Mouse (Mus musculus) erythroblast, adult 5-6 weeks (primary cell): ENCODE measurements around the gene Nrn1l. TPM values are rescaled to one million over a fixed set of nuclear protein-coding genes. Genes with fewer than 3 reads are reported as not detected.

Experiments used
- ATAC-seq: replicated peaks from 2 replicates; pipeline ENCODE4 v1.8.0; 2016; ENCODE audit warnings: moderate number of reproducible peaks, mild to moderate bottlenecking, moderate TSS enrichment, inconsistent platforms; ENCODE audit not compliant: poor library complexity, low FRiP score, severe bottlenecking
- total RNA-seq, 2 experiments: library from RNA; stranded (forward) in 1 of 2; stranded (reverse) in 1 of 2; fragments of 150-400 nt in 1 of 2; fragments of 200-764, 138-1000 nt in 1 of 2; gene quantifications; 2 replicates each; pipeline versions ENCODE4 v1.2.3 to v1.2.4; 2015 to 2017; ENCODE audit warnings: low replicate concordance in 2 of 2

Nrn1l gene
- total RNA-seq, 2 experiments from 2014 or later, result not detected

DNA sequence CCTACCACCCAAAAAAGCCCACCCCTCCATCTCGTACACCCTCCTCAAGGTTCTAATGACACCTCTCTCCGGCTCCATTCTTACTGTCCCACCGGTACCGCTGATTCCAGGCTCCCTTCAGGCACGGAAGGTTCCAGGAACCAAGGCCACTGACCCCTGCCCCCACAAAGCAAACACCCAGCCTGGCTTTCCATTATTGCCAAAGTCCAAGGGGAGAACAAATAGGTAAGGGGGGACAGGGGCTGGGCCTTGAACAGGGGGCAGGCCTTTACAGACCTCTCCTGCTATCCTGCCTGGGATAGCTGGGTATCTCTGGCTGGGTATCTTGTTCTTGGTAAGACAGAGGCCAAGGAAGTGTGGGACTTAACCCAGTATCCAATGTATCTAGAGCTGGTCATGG lies 49.2 kb downstream of the Nrn1l start:
- ATAC-seq, result no peak

DNA sequence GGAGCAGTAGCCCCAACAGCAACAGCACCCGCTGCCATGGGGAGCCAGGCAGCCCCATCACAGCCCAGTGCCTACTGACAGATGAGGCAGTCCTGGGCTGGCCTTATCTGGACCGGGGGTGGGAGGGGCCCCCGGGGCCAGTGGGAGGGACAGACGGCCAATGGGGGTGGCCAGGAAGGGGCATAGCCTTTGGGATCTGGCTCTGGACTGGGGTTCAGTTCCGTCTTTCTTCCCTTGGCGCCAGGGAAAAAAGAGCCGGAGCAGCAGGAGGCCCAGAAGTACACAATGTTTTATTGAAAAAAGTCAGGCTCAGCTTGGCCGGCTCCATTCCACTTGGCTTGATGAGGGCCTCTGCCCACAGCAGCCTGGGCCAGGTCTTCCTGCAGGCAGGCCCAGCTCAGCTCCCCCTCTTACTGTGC lies 50.0 kb downstream of the Nrn1l start, which contains the start of gene Lcat:
Gene Lcat (minus strand): TSS at position 62 of the 419 bp plus-strand sequence.
- ATAC-seq, result no peak

Other genes starting within 250 kb of the Nrn1l start
- gene Carmil2, start 207.3 kb upstream of the Nrn1l start, total RNA-seq (2015; ENCODE audit: low replicate concordance), result 3.1 TPM in 2 replicates
- 2.5 and 3.5 TPM in 2 replicates for gene Carmil2, start 207.3 kb upstream of the Nrn1l start, total RNA-seq (2017; ENCODE audit: low replicate concordance)
- 7.1 and 12.5 TPM in 2 replicates for gene Acd, start 192.5 kb upstream of the Nrn1l start, total RNA-seq (2015; ENCODE audit: low replicate concordance)
- gene Acd, start 192.5 kb upstream of the Nrn1l start, total RNA-seq (2017; ENCODE audit: low replicate concordance), result 1.7 and 7.8 TPM in 2 replicates
- 2.1 TPM in 1 of 2 replicates, not detected in the other for gene Pard6a, start 192.4 kb upstream of the Nrn1l start, total RNA-seq (2015; ENCODE audit: low replicate concordance)
- gene Pard6a, start 192.4 kb upstream of the Nrn1l start, total RNA-seq (2017; ENCODE audit: low replicate concordance), result 0.56 and 1.5 TPM in 2 replicates
- gene 4933405L10Rik, start 185.9 kb upstream of the Nrn1l start, total RNA-seq (2015; ENCODE audit: low replicate concordance), result not detected in 2 replicates
- not detected in 2 replicates for gene 4933405L10Rik, start 185.9 kb upstream of the Nrn1l start, total RNA-seq (2017; ENCODE audit: low replicate concordance)
- 2.1 and 2.5 TPM in 2 replicates for gene Enkd1, start 185.4 kb upstream of the Nrn1l start, total RNA-seq (2015; ENCODE audit: low replicate concordance)
- 2.7 and 7.0 TPM in 2 replicates for gene Enkd1, start 185.4 kb upstream of the Nrn1l start, total RNA-seq (2017; ENCODE audit: low replicate concordance)
- gene Gfod2, start 134.9 kb upstream of the Nrn1l start, total RNA-seq (2015; ENCODE audit: low replicate concordance), result 0.21 and 0.38 TPM in 2 replicates
- gene Gfod2, start 134.9 kb upstream of the Nrn1l start, total RNA-seq (2017; ENCODE audit: low replicate concordance), result 0.51 TPM in 1 of 2 replicates, not detected in the other
- 514 and 565 TPM in 2 replicates for gene Ranbp10, start 66.2 kb upstream of the Nrn1l start, total RNA-seq (2015; ENCODE audit: low replicate concordance)
- 620 and 633 TPM in 2 replicates for gene Ranbp10, start 66.2 kb upstream of the Nrn1l start, total RNA-seq (2017; ENCODE audit: low replicate concordance)
- gene Tsnaxip1, start 65.8 kb upstream of the Nrn1l start, total RNA-seq (2015; ENCODE audit: low replicate concordance), result 1.0 and 1.2 TPM in 2 replicates
- 2.5 and 3.2 TPM in 2 replicates for gene Tsnaxip1, start 65.8 kb upstream of the Nrn1l start, total RNA-seq (2017; ENCODE audit: low replicate concordance)
- 13.1 and 15.9 TPM in 2 replicates for gene Cenpt, start 40.3 kb upstream of the Nrn1l start, total RNA-seq (2015; ENCODE audit: low replicate concordance)
- gene Cenpt, start 40.3 kb upstream of the Nrn1l start, total RNA-seq (2017; ENCODE audit: low replicate concordance), result 9.6 and 11.3 TPM in 2 replicates
- 6.3 and 16.3 TPM in 2 replicates for gene Thap11, start 38.4 kb upstream of the Nrn1l start, total RNA-seq (2015; ENCODE audit: low replicate concordance)
- 7.1 and 8.3 TPM in 2 replicates for gene Thap11, start 38.4 kb upstream of the Nrn1l start, total RNA-seq (2017; ENCODE audit: low replicate concordance)
- gene Nutf2, start 33.0 kb upstream of the Nrn1l start, total RNA-seq (2015; ENCODE audit: low replicate concordance), result 48.1 and 55.3 TPM in 2 replicates
- 5.7 and 8.9 TPM in 2 replicates for gene Nutf2, start 33.0 kb upstream of the Nrn1l start, total RNA-seq (2017; ENCODE audit: low replicate concordance)
- 4.0 and 9.2 TPM in 2 replicates for gene Edc4, start 12.7 kb upstream of the Nrn1l start, total RNA-seq (2015; ENCODE audit: low replicate concordance)
- gene Edc4, start 12.7 kb upstream of the Nrn1l start, total RNA-seq (2017; ENCODE audit: low replicate concordance), result 12.4 and 17.6 TPM in 2 replicates
- gene Pskh1, start 6.9 kb downstream of the Nrn1l start, total RNA-seq (2015; ENCODE audit: low replicate concordance), result 6.3 TPM in 2 replicates
- gene Pskh1, start 6.9 kb downstream of the Nrn1l start, total RNA-seq (2017; ENCODE audit: low replicate concordance), result 6.1 and 6.7 TPM in 2 replicates
- not detected in 2 replicates for gene Ctrl, start 40.3 kb downstream of the Nrn1l start, total RNA-seq (2015; ENCODE audit: low replicate concordance)
- not detected in 2 replicates for gene Ctrl, start 40.3 kb downstream of the Nrn1l start, total RNA-seq (2017; ENCODE audit: low replicate concordance)
- 22.9 and 51.4 TPM in 2 replicates for gene Psmb10, start 44.9 kb downstream of the Nrn1l start, total RNA-seq (2015; ENCODE audit: low replicate concordance)
- 7.2 and 13.2 TPM in 2 replicates for gene Psmb10, start 44.9 kb downstream of the Nrn1l start, total RNA-seq (2017; ENCODE audit: low replicate concordance)
- 1.3 TPM in 1 of 2 replicates, not detected in the other for gene Lcat, start 49.8 kb downstream of the Nrn1l start, total RNA-seq (2015; ENCODE audit: low replicate concordance)
- gene Lcat, start 49.8 kb downstream of the Nrn1l start, total RNA-seq (2017; ENCODE audit: low replicate concordance), result not detected in 2 replicates
- gene Slc12a4, start 72.5 kb downstream of the Nrn1l start, total RNA-seq (2015; ENCODE audit: low replicate concordance), result 4.0 and 7.9 TPM in 2 replicates
- 0.68 and 1.4 TPM in 2 replicates for gene Slc12a4, start 72.5 kb downstream of the Nrn1l start, total RNA-seq (2017; ENCODE audit: low replicate concordance)
- not detected in 2 replicates for gene Dpep3, start 85.9 kb downstream of the Nrn1l start, total RNA-seq (2015; ENCODE audit: low replicate concordance)
- gene Dpep3, start 85.9 kb downstream of the Nrn1l start, total RNA-seq (2017; ENCODE audit: low replicate concordance), result not detected in 2 replicates
- gene Dus2, start 97.8 kb downstream of the Nrn1l start, total RNA-seq (2015; ENCODE audit: low replicate concordance), result 3.7 and 6.3 TPM in 2 replicates
- 5.9 and 8.9 TPM in 2 replicates for gene Dus2, start 97.8 kb downstream of the Nrn1l start, total RNA-seq (2017; ENCODE audit: low replicate concordance)
- gene Dpep2nb, start 112.4 kb downstream of the Nrn1l start, total RNA-seq (2015; ENCODE audit: low replicate concordance), result not detected in 2 replicates
- not detected in 2 replicates for gene Dpep2nb, start 112.4 kb downstream of the Nrn1l start, total RNA-seq (2017; ENCODE audit: low replicate concordance)
- 0.77 and 1.3 TPM in 2 replicates for gene Ddx28, start 118.3 kb downstream of the Nrn1l start, total RNA-seq (2015; ENCODE audit: low replicate concordance)
- gene Ddx28, start 118.3 kb downstream of the Nrn1l start, total RNA-seq (2017; ENCODE audit: low replicate concordance), result 1.9 and 6.6 TPM in 2 replicates
- gene Nfatc3, start 165.3 kb downstream of the Nrn1l start, total RNA-seq (2015; ENCODE audit: low replicate concordance), result 52.2 and 56.7 TPM in 2 replicates
- 24.5 and 32.7 TPM in 2 replicates for gene Nfatc3, start 165.3 kb downstream of the Nrn1l start, total RNA-seq (2017; ENCODE audit: low replicate concordance)
- not detected in 2 replicates for gene Esrp2, start 243.4 kb downstream of the Nrn1l start, total RNA-seq (2015; ENCODE audit: low replicate concordance)
- gene Esrp2, start 243.4 kb downstream of the Nrn1l start, total RNA-seq (2017; ENCODE audit: low replicate concordance), result not detected in 2 replicates